Mouse (Mus musculus) heart, postnatal 0 days (tissue): ENCODE results near the gene R3hcc1l.

Experiments
- CTCF ChIP-seq: IDR thresholded peaks from 2 replicates; pipeline ENCODE4 v1.5.1; 2016; ENCODE audit warnings: antibody characterized with exemption, control low read depth, low read depth
- EP300 ChIP-seq: IDR thresholded peaks from 2 replicates; pipeline ENCODE4 v1.6.1; 2016; ENCODE audit warnings: antibody characterized with exemption, low read depth

DNA sequence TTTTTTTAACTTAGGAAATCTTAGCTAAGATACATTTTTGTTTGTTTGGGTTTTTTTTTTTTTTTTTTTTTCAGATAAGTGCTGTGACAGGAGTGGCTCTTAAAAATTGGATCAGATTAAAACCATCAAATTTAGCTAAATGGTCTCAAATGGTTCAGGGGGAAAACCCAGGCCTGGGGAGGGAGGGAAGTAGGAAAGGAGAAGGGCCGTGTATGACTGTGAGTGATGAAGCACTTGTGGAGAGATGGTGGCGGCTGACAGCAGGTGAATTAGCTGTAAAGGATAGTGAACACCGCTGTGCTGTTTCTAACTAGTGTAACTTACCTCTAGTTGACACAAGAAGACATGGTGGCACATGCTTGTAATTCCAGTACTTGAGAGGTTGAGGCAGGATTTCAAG is 40.1 kb downstream of the R3hcc1l start:
- TF ChIP-seq CTCF, result no peak
- no peak for TF ChIP-seq EP300
